Mouse (Mus musculus): ENCODE results near the gene Tyrp1. TPM values are rescaled to one million over a fixed set of nuclear protein-coding genes. Genes with fewer than 3 reads are reported as not detected.

Tyrp1 gene
- polyA plus RNA-seq, 1 experiment from 2014 or later: not detected

DNA sequence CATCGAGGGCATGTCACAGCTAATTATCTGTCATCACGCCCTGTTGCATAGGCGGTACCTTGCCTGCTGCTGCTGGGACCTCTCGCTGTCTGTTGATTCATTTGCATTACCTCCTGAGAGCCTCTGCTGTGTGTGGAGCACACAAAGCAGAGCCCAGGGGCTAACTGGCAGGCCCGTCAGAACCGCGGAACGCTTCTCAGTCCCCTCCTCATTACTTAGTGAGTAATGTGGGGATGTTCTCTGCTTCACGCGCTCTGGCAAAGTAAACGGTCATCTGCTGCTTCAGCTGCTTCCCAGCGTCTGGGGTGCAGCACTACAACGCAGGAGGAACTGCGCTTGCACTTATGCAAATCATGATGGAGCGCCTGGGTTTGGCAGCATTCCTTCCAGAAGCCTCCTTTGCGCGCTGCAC lies 30.6 kb downstream of the Tyrp1 start:
- no peaks in the 10 kb centered on the region for H3K36me3 ChIP-seq
- H3K9me3 ChIP-seq: no peaks in the 10 kb centered on the region
- peak overlapping the region; percentile 22; the same call in 1 of the 2 replicates for H3K9ac ChIP-seq
- no peaks in the 10 kb centered on the region for H3K27me3 ChIP-seq (replicated peaks)
- peak; percentile 56 for ATAC-seq
- peak overlapping the region; percentile 16 for H3K4me3 ChIP-seq (replicated peaks)
- 3% methylated on average over 17 of the region's 17 CpGs for WGBS
- H3K27ac ChIP-seq: no peak overlapping the region
- no peaks in the 10 kb centered on the region for H3K4me1 ChIP-seq (replicated peaks)
- H3K4me2 ChIP-seq (replicated peaks): peak overlapping the region; percentile 66

DNA sequence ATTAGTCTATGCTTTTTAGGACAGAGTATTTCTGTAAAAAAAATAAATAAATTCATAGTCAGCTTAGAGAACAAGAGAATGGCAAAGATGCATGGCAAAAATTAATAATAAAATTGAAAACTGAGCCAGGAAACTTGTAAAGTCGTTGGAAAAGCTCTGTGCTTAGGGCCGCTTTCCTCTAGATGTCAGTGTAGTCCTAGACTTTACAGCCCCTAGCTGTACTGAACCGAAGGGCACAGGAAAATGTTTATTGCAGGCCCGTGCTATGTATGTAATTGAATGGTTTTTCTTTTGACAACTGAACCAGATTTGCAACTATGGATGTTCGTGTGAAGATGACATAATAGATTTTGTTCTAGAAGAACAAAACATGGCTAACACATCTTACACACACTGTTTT lies 32.1 kb downstream of the Tyrp1 start:
- H3K4me3 ChIP-seq (replicated peaks): no peak overlapping the region
- ATAC-seq: peak; percentile 78
- H3K9me3 ChIP-seq: no peaks in the 10 kb centered on the region
- no peaks in the 10 kb centered on the region for H3K4me1 ChIP-seq (replicated peaks)
- H3K27ac ChIP-seq: no peak overlapping the region
- 14% methylated on average over 5 of the region's 5 CpGs for WGBS
- no peaks in the 10 kb centered on the region for H3K36me3 ChIP-seq
- no peak overlapping the region for H3K9ac ChIP-seq
- no peaks in the 10 kb centered on the region for H3K27me3 ChIP-seq (replicated peaks)
- H3K4me2 ChIP-seq (replicated peaks): no peak overlapping the region

DNA sequence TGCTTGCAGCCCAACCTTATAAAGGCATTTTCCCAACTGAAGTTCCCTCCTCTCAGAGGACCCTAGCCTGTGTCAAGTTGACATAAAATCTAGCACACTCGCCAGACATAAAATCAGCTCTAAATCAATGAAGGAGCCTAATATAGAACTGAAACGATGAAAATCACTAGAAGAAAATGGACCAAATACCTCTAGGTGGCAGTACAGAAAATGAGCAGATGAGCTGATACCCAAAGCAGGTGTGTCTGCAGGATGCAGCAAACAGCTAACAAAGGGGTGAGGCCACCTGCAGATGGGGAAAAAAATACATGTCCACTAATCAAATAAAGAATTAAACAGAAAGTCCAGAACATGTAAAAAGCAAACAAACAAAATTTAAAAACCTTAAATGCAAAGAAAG lies 35.7 kb downstream of the Tyrp1 start:
- Histone ChIP-seq H3K4me1 (replicated peaks) (0 out of 2 replicates have a peak, but pooled peaks cover 6% of the 10 kb centered on the region), H3K27me3 (replicated peaks) (no peaks in the 10 kb centered on the region), H3K9ac (no peak overlapping the region), H3K9me3 (no peaks in the 10 kb centered on the region), H3K27ac (no peak overlapping the region), H3K36me3 (no peaks in the 10 kb centered on the region), H3K4me3 (replicated peaks) (no peak overlapping the region), H3K4me2 (replicated peaks) (no peak overlapping the region)
- ATAC-seq: no peak
- 47% methylated on average over 2 of the region's 2 CpGs for WGBS

DNA sequence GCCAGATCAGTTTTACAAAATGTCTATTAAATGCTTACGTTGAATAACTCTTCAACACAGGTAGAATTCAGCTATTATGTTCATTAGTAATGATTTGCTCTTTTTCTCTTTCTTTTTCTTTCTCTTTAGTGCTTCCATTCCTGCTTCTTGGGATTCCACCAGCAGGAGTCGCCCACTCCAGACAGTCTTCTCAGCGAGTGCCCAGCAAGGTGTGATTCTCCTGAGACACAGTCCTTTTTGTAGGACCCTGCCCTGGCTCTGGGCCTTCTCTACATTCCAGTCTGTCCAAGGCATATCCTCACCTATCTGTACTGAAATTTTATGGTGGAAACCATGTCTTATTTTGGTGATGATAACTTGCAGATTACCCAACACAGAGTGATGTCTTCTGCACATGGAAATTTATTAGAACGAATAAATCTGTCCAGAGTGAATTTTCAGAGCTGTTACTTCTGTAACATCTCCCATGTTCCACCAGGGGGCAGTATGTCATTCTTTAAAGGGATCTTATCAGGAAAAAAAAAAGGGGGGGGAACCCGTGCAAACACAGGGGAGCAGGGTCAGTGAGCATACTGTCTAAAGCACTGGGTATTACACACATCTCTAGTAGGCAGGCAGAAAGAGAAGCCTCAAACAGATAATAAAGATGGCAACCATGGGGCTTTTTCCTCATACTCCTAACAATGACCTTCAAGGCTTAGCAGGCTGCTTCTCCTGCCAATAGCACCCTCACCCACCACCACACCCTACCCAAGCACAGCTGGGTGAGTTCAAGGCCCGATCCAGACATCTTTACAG lies 39.1 kb downstream of the Tyrp1 start:
- H3K27ac ChIP-seq: no peak overlapping the region
- no peak overlapping the region for H3K9ac ChIP-seq
- no peaks in the 10 kb centered on the region for H3K36me3 ChIP-seq
- H3K4me3 ChIP-seq (replicated peaks): no peak overlapping the region
- 0 out of 2 replicates have a peak, but pooled peaks cover 6% of the 10 kb centered on the region for H3K4me1 ChIP-seq (replicated peaks)
- no peak overlapping the region for H3K4me2 ChIP-seq (replicated peaks)
- H3K9me3 ChIP-seq: no peaks in the 10 kb centered on the region
- ATAC-seq: peak; percentile 26; the same call in 1 of the 2 replicates
- H3K27me3 ChIP-seq (replicated peaks): no peaks in the 10 kb centered on the region
- WGBS: 41% methylated on average over 6 of the region's 6 CpGs

DNA sequence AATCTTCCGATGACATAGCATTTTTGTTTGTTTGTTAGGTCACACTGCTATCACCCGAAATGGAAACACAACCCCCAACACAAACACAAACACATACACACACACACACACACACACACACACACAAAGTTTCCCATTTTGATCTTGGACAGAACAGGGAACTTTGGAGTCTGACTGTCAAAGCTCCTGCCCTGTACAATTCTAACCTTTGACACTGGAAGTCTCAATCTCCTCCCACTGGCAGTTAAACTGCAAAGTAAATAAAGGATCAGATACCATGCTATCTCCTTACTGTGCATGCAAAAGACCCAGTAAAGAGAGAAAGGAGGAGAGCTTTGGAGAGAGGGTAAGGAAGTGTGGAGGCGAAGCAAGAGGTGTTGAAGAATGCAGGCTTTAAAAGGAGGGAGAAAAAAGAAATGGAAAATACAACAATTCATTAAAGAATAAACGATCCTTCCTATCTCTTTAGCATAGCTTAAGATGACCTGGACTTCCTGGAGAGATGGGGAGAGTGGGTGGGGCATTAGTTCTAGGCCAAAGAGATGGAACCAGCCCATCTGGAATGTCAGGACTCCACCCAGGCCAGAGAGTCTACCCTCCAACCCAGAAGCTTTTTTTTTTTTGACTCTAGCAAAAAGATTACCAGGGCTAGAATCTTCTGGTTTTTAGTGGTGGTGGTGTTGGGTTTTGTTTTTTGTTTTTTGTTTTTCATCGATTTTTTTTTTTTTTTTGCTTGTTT lies 40.4 kb downstream of the Tyrp1 start:
- Histone ChIP-seq H3K9me3 (no peaks in the 10 kb centered on the region), H3K9ac (no peak overlapping the region), H3K36me3 (no peaks in the 10 kb centered on the region), H3K4me1 (replicated peaks) (0 out of 2 replicates have a peak, but pooled peaks cover 6% of the 10 kb centered on the region), H3K27me3 (replicated peaks) (no peaks in the 10 kb centered on the region), H3K4me3 (replicated peaks) (no peak overlapping the region), H3K4me2 (replicated peaks) (no peak overlapping the region), H3K27ac (peak overlapping the region; percentile 20; the same call in 1 of the 2 replicates)
- ATAC-seq: peak; percentile 96
- 41% methylated on average over 5 of the region's 5 CpGs for WGBS

GRCm38 (mm10) chr4:80875055-80875454 lies 41.1 kb downstream of the Tyrp1 start:
- Histone ChIP-seq H3K27ac (0 out of 2 replicates have a peak overlapping the region, but pooled peaks have one; percentile 36), H3K36me3 (no peaks in the 10 kb centered on the region), H3K27me3 (replicated peaks) (no peaks in the 10 kb centered on the region), H3K4me1 (replicated peaks) (0 out of 2 replicates have a peak, but pooled peaks cover 6% of the 10 kb centered on the region), H3K9ac (no peak overlapping the region), H3K4me2 (replicated peaks) (no peak overlapping the region), H3K4me3 (replicated peaks) (no peak overlapping the region), H3K9me3 (no peaks in the 10 kb centered on the region)
- WGBS: 56% methylated on average over 4 of the region's 4 CpGs
- ATAC-seq: peak; percentile 46

DNA sequence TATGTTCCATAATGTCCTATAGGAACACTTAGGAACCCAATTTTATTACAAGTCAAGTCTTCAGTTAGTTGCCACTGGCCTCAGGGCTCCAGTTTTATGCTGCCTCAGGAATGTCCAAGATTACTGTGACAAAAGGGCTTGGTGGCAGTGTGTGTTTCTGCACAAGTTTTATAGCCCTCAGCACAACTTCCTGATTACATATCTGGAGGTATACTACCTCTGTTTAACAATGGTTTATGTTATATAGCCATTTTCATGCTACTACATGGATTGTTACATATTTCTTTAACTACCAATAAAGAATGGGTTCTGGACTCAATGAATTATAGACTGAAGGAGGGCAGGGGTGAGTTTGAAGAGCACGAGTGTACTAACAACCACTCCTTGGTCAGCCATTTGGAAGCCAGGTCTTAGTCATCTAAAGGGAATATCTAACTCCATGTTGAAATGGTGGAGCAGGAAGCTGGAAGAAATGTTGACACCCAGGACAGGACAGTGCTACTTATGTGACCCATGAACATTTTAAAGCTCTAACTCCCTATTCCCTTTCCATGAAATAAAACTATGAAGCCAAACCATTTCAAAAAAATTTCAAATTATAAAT lies 48.2 kb downstream of the Tyrp1 start:
- no peaks in the 10 kb centered on the region for H3K27me3 ChIP-seq (replicated peaks)
- no peaks in the 10 kb centered on the region for H3K36me3 ChIP-seq
- peak; percentile 73 for ATAC-seq
- no peak overlapping the region for H3K4me2 ChIP-seq (replicated peaks)
- H3K27ac ChIP-seq: no peak overlapping the region
- no peak overlapping the region for H3K9ac ChIP-seq
- WGBS: 49% methylated on average over 1 of the region's 1 CpGs
- no peak overlapping the region for H3K4me3 ChIP-seq (replicated peaks)
- no peaks in the 10 kb centered on the region for H3K4me1 ChIP-seq (replicated peaks)
- no peaks in the 10 kb centered on the region for H3K9me3 ChIP-seq

DNA sequence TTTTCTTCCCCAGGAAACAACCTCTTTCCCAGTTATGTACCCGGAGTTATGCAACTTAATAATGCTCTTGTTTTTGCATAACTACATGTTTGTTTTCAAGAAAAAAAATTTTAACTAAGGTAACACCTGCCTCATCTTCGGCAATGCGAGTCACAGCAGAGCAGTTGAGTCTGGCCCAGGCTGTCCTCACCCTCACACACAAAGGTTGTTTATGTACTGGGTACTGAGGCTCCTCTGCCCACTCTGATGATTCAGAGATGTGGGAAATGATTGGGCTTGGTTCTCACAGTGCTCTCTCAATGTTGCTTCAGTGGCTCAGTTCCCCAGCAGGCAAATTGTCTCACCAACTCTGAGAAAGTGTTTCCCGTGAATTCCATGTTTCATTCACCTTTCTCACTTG lies 52.7 kb downstream of the Tyrp1 start:
- Histone ChIP-seq H3K27me3 (replicated peaks) (no peaks in the 10 kb centered on the region), H3K9me3 (no peaks in the 10 kb centered on the region), H3K36me3 (no peaks in the 10 kb centered on the region), H3K4me1 (replicated peaks) (no peaks in the 10 kb centered on the region), H3K27ac (no peak overlapping the region), H3K9ac (no peak overlapping the region), H3K4me2 (replicated peaks) (no peak overlapping the region), H3K4me3 (replicated peaks) (no peak overlapping the region)
- WGBS: 70% methylated on average over 4 of the region's 4 CpGs
- ATAC-seq: no peak

GRCm38 (mm10) chr4:80891004-80891403 lies 57.1 kb downstream of the Tyrp1 start:
- Histone ChIP-seq H3K9ac (no peak overlapping the region), H3K27me3 (replicated peaks) (no peaks in the 10 kb centered on the region), H3K9me3 (no peaks in the 10 kb centered on the region), H3K4me1 (replicated peaks) (no peaks in the 10 kb centered on the region), H3K27ac (no peak overlapping the region), H3K36me3 (no peaks in the 10 kb centered on the region), H3K4me2 (replicated peaks) (no peak overlapping the region), H3K4me3 (replicated peaks) (no peak overlapping the region)
- 92% methylated on average over 6 of the region's 6 CpGs for WGBS
- peak; percentile 47; the same call in 1 of the 2 replicates for ATAC-seq

DNA sequence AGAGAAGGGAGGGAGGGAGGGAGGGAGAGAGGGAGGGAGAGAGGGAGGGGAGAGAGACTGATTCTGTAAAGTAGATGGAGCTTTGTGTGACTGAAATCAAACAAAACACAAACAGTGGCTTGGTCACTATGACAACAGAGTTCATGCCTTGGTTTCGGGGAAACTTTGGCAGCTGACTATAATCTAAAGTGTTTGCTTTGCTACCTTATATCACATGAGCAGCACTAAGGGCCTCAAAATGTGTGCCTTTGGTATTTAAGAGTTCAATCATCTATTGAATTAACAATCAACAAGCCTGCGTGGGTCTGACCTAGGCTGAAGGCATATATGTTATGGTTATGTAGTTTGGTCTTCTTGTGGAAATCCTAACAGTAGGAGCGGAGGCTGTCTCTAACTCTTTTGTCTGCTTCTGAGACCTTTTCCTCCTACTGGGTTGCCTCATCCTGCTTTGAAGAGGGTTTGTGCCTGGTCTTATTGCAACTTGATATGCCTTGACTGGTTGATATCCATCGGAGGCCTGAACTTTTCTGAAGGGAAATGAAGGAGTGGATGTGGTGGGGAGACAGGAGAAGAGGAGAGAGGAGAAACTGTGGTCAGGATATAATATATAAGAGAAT lies 61.5 kb downstream of the Tyrp1 start:
- Histone ChIP-seq H3K27me3 (replicated peaks) (no peaks in the 10 kb centered on the region), H3K9me3 (no peaks in the 10 kb centered on the region), H3K4me2 (replicated peaks) (no peak overlapping the region), H3K4me3 (replicated peaks) (no peak overlapping the region), H3K4me1 (replicated peaks) (no peaks in the 10 kb centered on the region), H3K9ac (no peak overlapping the region), H3K27ac (no peak overlapping the region), H3K36me3 (no peaks in the 10 kb centered on the region)
- WGBS: 47% methylated on average over 4 of the region's 4 CpGs
- peak; percentile 74 for ATAC-seq
